Mouse (Mus musculus) c-Kit-positive CD71-positive TER-119-negative erythroid progenitor cells, embryonic 14.5 days (primary cell): ENCODE results near the gene Magi2.
"Not testable (repeated sequence)": the region's sequence is repeated elsewhere in the genome, so short reads cannot be mapped to it uniquely, and the experiment has no call there.

Experiments
- DNase-seq: peaks from one replicate; pipeline ENCODE4 v3.0.0-alpha.2; 2013; ENCODE audit warnings: low read depth

Gene Magi2

DNA sequence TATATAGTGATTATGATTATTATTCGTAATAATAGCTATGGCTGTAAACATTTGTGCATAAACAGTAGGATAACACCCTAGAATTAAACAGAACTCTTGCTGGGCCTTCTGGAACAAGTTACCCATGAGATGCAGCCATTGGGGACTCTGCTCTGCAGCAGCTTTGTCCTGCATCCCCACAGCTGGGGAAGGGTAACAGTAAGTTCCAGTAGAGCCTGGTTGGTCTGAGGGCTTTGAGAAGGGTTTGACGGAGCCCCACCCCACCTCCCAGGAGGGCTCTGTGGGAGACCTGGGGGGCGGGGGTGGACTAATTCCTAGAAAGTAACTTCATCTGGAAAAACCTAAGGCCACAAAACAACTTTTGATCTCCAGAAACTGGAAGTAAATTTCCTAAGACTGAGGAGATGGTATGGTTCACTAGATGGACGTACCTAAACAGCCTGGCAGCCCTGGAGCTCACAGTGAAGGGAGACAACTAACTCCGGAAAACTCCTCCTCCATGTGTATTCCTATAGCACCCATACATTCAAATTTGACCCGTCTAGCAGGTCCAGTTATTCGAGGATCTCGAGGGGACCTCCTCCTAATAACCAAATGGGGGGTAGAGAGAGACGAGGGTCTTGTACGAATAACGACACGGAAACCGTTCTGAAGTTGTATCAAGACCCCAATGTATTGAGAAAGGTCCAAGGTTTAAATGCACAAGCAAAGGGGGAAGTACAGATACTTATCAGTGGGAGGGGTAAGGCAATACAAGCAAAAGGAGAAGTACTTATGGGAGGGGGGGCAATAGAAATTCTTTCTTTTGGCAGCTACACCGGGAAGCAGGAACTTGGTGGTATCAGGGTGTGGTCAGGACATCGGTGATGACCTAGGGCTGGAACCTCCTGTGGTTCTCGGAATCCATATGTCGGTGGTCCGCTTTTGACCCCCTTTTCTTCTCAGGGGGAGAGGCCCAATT lies 1479.8 kb downstream of the Magi2 start:
- not testable (repeated sequence) for DNase-seq

DNA sequence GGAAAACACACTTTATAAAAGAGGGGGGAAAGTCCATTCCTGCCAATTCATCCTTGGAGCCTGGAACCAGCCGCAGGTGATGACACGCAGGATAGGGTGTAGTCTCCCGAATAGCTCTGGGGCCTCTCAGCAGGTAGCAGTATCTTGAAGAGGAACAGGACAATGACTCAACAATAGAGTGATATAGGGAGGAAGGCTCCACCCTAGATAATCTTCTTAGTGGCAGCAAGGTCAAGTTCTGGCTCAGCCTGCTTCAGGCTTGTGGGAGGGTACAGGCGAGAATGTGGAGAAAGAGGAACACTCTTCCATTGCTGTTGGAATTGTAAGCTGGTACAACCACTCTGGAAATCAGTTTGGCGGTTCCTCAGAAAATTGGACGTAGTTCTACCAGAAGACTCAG lies 1484.0 kb downstream of the Magi2 start:
- DNase-seq = not testable (repeated sequence)

DNA sequence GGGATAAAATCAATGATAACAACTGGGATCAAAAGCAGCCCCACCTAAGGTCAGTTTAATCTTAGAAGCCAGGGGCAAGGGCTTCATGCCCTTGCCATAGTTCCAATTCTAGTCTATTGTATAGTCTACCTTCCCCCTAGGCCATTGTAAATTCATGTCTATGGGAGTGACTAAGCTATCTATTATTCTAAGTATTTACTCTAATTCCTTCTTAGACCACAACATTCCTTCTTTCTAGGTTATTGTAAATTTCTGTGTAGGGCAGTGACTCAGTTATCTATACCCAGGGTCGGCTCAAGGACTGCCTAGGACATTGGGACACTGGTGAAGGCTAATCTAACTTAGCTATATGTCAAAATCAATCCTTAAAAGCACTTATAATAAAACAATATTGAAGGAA lies 1487.8 kb downstream of the Magi2 start:
- DNase-seq = not testable (repeated sequence)

DNA sequence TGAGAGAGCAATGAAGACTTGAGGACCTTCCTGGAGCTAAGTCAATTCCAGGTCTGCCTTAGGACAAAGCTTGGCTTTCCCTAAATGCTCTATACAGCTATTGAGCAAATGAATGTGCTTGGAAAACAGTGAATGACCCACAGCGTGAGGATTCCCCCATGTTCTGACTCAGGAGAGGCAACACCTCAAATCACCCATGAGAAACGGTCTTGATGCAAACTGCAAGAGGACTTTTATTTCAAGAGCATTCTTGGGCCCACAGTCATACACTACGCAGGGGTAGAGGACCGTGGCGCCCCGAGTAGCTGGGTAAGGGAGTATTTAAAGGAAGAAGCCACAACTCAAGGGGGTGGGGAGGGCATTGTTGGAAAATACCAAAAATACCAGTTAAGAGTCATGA lies 1489.1 kb downstream of the Magi2 start:
- DNase-seq = not testable (repeated sequence)

DNA sequence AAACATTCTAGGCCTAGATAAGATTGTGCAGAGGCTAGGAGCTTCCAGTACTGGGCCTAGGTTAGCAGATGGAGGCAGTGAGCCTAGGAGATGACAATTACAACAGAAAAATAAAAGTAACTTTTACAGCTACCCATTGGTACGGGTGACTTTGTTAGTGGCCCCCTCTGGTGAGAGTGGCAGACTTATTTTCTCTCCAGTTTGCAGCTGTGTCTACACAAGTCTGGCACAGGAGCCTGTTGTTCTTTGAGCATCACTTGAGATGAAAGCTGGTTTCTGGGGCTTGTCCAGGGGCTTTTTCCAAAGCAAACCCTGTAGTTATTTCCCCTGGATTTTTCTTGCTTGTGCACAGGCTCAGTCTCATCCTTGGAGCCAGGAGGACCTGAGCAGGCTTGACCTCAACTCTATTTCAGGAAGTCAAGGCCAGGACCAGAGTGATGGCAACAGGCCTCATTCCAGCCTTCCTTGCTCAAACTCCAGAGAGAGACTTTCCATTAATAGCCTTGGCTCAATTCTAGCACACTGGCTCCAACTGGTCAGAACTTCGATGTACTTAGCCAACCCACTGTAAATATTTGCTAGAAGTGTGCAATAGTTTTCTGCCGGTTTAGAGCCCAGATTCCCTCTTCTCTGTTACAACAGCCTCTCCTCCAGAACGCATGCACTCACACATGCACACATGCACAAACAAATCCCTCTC lies 1493.5 kb downstream of the Magi2 start:
- no peak for DNase-seq

DNA sequence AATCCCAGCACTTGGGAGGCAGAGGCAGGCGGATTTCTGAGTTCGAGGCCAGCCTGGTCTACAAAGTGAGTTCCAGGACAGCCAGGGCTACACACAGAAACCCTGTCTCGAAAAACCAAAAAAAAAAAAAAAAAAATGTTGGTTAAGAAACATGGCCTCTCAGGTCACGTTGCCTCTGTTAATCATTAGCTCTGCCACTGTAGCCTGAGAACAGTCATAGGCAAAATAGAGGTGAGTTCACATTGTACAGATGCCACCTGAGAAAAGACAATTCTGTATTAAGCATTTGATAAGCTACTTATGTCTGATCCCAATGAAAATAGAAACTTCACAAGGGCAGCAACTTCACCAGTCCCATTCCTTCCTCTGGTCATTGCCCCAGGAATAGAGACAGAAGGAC lies 1496.4 kb downstream of the Magi2 start:
- DNase-seq = not testable (repeated sequence)

DNA sequence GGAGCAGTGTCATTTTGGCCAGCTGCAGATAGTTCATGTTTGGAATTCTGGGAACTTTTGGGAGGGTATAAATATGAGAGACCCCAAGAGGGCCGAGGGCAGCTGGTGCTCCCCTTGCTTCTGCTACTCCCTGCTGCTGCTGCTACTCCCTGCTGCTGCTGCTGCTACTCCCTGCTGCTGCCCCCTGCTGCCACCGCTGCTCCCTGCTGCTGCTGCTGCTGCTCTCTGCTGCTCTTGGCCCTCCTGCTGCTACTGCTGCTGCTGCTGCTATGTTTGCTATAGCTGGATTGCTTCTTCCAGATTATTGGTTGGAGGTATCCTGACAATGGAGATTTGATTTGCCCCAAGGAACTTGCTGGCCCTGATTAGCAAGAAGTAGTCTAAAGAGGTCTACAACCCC lies 1512.0 kb downstream of the Magi2 start:
- DNase-seq = no peak

DNA sequence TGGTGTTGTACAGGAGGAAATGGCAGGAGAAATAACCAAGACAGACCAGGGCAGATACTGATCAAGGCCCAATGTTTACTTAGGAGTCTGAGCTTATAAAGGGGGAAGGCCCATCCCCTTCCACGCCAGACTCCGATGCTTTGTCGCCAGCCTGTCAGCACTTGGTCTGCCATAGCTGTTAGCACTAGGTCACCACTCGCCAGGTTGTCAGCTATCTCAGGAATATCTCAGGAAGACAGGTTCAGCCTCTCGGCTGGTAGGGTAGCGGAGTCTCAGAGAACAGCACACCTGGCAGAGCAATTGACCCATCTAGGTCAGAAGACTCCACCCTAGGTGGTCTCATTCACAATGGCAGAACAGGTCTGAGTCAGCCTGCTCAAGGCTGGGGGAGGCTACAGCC lies 1514.4 kb downstream of the Magi2 start:
- no peak for DNase-seq

DNA sequence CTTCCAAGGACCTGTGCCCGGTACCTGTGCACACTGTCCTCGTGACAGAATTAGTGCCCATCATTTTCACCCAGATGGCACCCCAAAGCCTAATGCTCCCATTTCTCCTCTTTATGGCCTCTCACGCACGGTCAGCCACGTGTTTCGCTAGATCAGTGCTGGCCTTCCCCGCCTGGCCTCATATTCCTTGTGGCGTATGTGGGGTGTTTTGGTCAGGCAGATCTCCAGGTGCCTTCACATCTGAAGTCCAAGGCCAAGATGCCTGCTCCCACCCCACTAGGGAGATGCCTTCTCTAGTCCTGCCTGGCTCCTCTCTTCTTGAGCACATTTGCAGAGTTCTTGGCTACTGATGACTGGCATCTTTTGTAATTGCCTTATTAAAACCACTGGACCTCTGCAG lies 1515.1 kb downstream of the Magi2 start:
- no peak for DNase-seq

DNA sequence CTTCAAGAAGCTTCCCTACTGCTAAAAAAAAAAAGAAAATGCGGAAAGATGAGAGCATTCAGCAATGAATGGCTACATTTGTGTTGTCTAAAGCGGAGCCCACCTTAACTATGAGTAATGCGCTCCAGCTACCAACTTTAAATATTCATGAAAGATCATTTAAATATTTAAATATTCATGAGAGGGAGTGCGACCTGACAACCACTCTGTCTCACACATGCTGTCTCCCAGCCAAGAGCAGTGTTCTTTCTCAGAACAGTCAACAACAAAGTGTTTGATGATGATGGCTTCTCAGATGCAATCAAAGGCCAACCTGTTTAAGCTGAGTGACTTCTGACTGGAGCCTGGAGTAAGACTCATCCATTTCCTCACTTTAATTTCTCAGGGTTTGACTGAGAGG lies 1521.3 kb downstream of the Magi2 start:
- DNase-seq = no peak

DNA sequence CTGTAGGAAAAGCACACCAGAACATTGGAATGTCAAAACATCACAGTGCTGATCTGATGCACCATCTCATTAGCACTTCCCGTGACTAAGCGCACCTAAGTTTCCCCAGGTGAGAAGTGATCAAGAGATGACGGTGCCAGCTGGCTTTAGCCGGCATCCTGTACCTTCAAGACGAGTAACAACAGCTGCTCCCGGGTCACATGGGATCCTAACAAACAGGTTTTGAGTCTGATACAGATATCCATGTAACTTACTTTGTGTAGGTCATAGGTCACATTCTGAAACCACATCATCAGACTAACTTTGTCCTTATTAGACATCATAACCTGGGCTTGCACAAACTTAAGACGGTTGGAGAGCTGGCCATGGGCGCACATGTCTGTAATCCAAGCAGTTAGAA lies 1522.0 kb downstream of the Magi2 start:
- DNase-seq = no peak

DNA sequence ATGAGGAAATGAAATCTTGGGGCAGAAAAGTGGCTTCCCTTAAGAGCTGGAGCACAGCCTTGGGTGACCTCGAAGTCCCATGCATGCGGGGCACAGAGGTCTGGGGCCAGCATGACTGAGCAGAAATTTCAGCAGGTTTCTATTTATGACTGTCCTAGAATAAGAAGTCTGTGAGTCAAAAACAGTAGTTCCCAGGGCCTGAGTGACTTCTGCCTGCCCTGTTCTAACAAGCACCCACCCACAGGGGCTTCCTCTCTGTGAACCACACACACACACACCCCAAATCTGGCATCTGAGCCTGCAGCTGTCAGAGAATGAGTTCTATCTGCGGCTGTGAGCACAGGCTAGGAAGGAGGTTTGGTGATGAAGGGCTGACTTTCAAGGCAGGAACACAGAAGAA lies 1522.7 kb downstream of the Magi2 start:
- no peak for DNase-seq

DNA sequence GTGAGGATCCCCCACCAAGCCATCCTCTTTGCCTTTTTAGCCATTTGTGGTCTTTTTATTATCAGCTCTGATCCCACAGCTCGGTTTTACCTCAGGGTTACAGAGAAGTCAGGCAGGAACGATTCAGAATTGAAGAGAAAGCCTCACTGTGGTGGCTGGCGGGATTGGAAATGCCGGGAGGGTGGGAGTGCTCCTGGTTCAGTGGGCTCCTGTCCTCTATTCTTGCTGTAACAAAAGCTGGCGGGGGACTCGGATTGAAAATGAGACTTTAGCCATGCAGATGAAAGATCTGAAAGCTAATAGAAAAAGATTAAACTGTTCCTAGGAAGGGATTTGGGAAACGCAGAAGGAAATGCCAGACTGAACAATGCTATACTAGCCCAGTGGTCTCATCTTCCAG lies 1524.2 kb downstream of the Magi2 start:
- DNase-seq = no peak

DNA sequence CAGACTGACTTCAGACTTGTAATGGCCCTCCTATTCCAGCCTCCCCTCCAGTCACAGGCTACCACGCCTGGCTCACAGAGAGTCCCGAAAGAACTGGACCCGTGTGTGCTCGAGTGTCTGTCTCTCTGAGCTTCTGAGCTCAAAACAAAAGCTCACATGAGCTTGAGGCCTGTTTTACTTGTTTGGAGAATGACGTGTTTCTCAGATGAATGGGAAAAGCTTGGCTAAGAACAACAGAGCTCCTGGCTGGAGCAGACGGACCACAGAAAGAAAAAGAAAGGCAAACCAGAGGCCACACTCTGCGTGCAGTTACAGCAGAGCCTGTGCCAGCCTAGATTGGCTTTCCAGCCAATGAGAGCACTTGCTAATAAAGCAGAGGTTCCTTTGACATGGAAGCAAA lies 1524.9 kb downstream of the Magi2 start:
- DNase-seq = no peak

DNA sequence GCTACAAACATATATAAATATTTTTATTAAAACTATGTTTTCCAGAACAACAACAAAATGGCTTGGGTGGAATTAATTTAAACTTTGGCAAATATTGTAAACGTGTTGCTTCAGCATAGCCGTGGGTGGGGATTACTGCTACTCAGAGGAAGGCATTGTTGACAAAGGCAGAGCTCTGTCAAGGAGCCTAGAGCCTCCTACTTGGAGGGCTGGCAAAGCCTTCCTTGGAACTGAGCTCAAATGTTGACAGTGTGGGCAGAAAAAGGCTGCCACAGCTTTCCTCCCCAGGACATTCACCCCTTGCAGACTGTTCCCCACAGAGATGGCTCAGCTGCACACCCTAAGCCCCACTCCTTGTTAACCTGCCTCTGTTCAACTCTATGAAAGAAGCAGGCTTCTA lies 1526.3 kb downstream of the Magi2 start:
- DNase-seq = no peak

DNA sequence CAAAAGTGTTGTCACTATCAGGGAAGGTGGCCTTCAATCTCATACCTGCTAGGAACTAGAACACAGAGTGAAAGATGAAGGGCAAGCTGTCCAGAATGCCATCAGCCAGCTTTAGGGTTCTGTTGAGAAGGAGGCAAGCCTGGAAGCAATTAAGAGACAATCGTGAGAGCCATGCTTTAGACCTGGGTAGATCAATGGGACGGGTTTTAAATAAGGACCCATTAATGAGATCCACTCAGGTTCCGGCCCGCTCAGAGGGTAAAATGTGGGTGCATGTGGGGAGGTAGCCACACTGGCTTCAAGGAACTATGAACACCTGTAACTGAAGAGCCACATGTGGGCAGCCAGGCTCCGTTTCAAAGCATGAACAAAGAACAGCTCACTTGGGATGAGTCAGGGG lies 1527.1 kb downstream of the Magi2 start:
- DNase-seq = no peak
